Mouse (Mus musculus) kidney, adult 2 months (tissue): ENCODE measurements around the gene Zbtb38.

Experiments
- CTCF ChIP-seq: fragments of 200-500 bp; conservative IDR thresholded peaks from 2 replicates; pipeline ENCODE4 v1.5.1; 2011; ENCODE audit warnings: low read depth, mild to moderate bottlenecking, control low read depth, low read length, moderate library complexity, mixed read lengths; ENCODE audit not compliant: insufficient read depth, insufficient read length
- POLR2A ChIP-seq: fragments of 200-500 bp; IDR thresholded peaks from one replicate; pipeline ENCODE4 v1.6.1; 2011; ENCODE audit warnings: low read depth, low read length, control low read depth

DNA sequence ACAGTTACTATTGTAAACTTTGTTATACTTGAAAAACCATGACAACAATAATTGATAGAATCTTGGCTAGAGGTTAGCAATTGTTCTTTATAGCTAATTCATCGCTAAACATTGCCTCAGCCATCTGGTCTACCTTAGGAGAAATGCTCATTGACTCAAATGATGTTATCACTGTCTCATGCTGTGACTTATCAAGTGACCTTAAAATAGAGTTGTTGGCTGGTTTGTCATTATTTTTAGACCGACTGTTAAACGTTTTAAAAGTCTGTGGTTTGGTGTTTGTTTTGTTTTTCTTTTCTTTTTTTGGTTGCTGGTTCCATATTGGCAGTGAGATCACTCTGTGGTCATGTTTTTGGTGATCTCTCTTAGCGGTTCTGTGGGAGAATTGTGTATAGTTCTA lies 99.1 kb downstream of the Zbtb38 start:
- no peak for TF ChIP-seq POLR2A
- no peak for TF ChIP-seq CTCF
